Mouse (Mus musculus) forelimb bud, embryonic 11.5 days (tissue): ENCODE results near the gene Rpp14.
"Not testable (repeated sequence)": the region's sequence is repeated elsewhere in the genome, so short reads cannot be mapped to it uniquely, and the experiment has no call there.

Experiments used
- DNase-seq: peaks from one replicate; pipeline ENCODE4 v3.0.0-alpha.2; 2012; ENCODE audit warnings: low read depth, low spot score

Rpp14 gene

GRCm38 (mm10) chr14:8114756-8115155 is 34.6 kb downstream of the Rpp14 start:
- no peak for DNase-seq

GRCm38 (mm10) chr14:8115772-8116171 is 35.6 kb downstream of the Rpp14 start:
- no peak for DNase-seq

GRCm38 (mm10) chr14:8117371-8117770 is 37.2 kb downstream of the Rpp14 start:
- no peak for DNase-seq

- no peak for DNase-seq
These were observed 39.3 kb downstream of the Rpp14 start for GRCm38 (mm10) chr14:8119454-8119853.

- no peak for DNase-seq
These were observed 39.7 kb downstream of the Rpp14 start for GRCm38 (mm10) chr14:8119904-8120303.

GRCm38 (mm10) chr14:8123141-8123540 is 43.0 kb downstream of the Rpp14 start:
- no peak for DNase-seq

- DNase-seq = not testable (repeated sequence)
These were observed 43.4 kb downstream of the Rpp14 start for GRCm38 (mm10) chr14:8123611-8124010.

GRCm38 (mm10) chr14:8124046-8124881 is 44.1 kb downstream of the Rpp14 start:
- no peak for DNase-seq

GRCm38 (mm10) chr14:8127971-8128370 is 47.8 kb downstream of the Rpp14 start:
- no peak for DNase-seq

- no peak for DNase-seq
These were observed 52.6 kb downstream of the Rpp14 start for GRCm38 (mm10) chr14:8132789-8133188.

- DNase-seq = no peak
These were observed 54.1 kb downstream of the Rpp14 start for GRCm38 (mm10) chr14:8134234-8134633.

GRCm38 (mm10) chr14:8135130-8135529 is 55.0 kb downstream of the Rpp14 start:
- DNase-seq = no peak

GRCm38 (mm10) chr14:8139724-8140710 is 59.9 kb downstream of the Rpp14 start:
- no peak for DNase-seq

- no peak for DNase-seq
These were observed 61.0 kb downstream of the Rpp14 start for GRCm38 (mm10) chr14:8141131-8141530.
